Mouse (Mus musculus) hindbrain, embryonic 13.5 days (tissue): ENCODE results near the gene Gnpat. TPM values are rescaled to one million over a fixed set of nuclear protein-coding genes. Genes with fewer than 3 reads are reported as not detected.

Experiments
- ATAC-seq: fragments of 200-750 bp; cut with Nextera tagmentation; 2 replicates; pipeline ENCODE4 v1.8.0; 2017; ENCODE audit warnings: moderate TSS enrichment; ENCODE audit not compliant: low FRiP score
- H3K27ac ChIP-seq: fragments of 300-500 bp; sonication (generic); 2 replicates; pipeline ENCODE4 v1.5.1; 2015; ENCODE audit warnings: inconsistent platforms, mild to moderate bottlenecking, moderate library complexity
- H3K27me3 ChIP-seq: fragments of 300-500 bp; sonication (generic); 2 replicates; pipeline ENCODE4 v1.6.1; 2015; ENCODE audit warnings: mild to moderate bottlenecking, inconsistent platforms
- H3K36me3 ChIP-seq: fragments of 300-500 bp; sonication (generic); 2 replicates; pipeline ENCODE4 v1.6.1; 2015; ENCODE audit warnings: mild to moderate bottlenecking, inconsistent platforms
- H3K4me1 ChIP-seq: fragments of 300-500 bp; sonication (generic); replicated peaks from 2 replicates; pipeline ENCODE4 v1.6.1; 2015; ENCODE audit warnings: inconsistent platforms
- H3K4me2 ChIP-seq: fragments of 300-500 bp; sonication (generic); 2 replicates; pipeline ENCODE4 v1.6.1; 2015; ENCODE audit warnings: inconsistent platforms, mild to moderate bottlenecking, moderate library complexity
- H3K4me3 ChIP-seq: fragments of 300-500 bp; sonication (generic); 2 replicates; pipeline ENCODE4 v1.5.1; 2015; ENCODE audit warnings: mild to moderate bottlenecking, inconsistent platforms
- H3K9ac ChIP-seq: fragments of 300-500 bp; sonication (generic); 2 replicates; pipeline ENCODE4 v1.6.1; 2015; ENCODE audit warnings: mild to moderate bottlenecking, inconsistent platforms
- H3K9me3 ChIP-seq: fragments of 300-500 bp; sonication (generic); 2 replicates; pipeline ENCODE4 v1.6.1; 2016; ENCODE audit warnings: inconsistent platforms
- WGBS: fragments of 180-500 bp; shearing (Covaris S2); methylation state at CpG from one replicate; pipeline ENCODE4 v1.1.7; 2015; 5-methylcytosine and 5-hydroxymethylcytosine counted together
- polyA plus RNA-seq: library from polyadenylated mRNA; unstranded; fragments of >200 nt; fragmentation: Nextera tagmentation; extraction: Ambion mirVana; gene quantifications from 2 replicates; pipeline ENCODE4 v1.2.1, GENCODE M21; 2015

Gene Gnpat
- polyA plus RNA-seq, 1 experiment from 2014 or later = 85.0 TPM

DNA sequence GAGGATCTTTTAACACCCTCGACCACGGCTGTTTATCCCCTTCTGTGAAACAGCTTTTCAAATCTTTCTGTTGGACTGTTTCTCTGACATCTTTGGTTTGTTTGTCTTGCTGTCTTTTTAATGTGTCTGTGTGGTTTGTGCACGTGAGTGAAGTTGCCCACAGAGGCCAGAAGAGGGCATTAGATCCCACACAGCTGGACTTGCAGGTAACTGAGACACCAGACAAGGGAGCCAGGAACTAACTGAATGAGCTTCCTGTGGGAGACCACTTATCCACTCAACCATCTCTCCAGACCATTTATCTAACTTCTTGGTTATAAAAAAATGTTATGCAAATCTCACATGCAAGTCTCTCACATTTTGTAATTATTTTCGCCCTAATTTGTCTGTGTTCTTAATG lies 67.8 kb downstream of the Gnpat start:
- Histone ChIP-seq H3K27ac (no peak overlapping the region), H3K9ac (no peak overlapping the region), H3K36me3 (peaks cover 17% of the 10 kb centered on the region), H3K9me3 (no peaks in the 10 kb centered on the region), H3K4me3 (no peak overlapping the region), H3K4me1 (0 out of 2 replicates have a peak, but pooled peaks cover 4% of the 10 kb centered on the region), H3K4me2 (no peak overlapping the region), H3K27me3 (no peaks in the 10 kb centered on the region)
- no peak for ATAC-seq
- 79% methylated on average over 4 of the region's 4 CpGs for WGBS

DNA sequence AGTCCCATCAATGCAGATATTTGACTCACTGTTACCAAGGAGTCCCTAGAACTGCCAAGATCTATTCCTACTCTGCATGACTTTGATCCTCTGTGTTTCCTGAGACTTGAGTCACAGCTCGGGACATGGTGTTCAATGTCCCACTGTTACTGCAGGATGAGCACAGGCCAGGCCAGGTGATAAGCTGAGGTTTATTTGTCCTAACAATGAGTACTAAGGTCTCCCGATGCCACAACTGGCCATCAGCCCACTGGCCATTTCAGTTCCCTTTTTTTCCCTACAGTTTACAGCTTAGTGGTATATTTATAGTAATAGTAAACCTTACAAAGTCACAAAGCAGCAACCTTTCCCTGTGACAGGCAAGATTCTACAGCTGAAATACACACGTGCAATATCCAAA lies 69.6 kb downstream of the Gnpat start:
- Histone ChIP-seq H3K4me2 (no peak overlapping the region), H3K9me3 (no peaks in the 10 kb centered on the region), H3K27ac (no peak overlapping the region), H3K9ac (no peak overlapping the region), H3K4me3 (no peak overlapping the region), H3K36me3 (peaks cover 9% of the 10 kb centered on the region; the same call in 1 of the 2 replicates), H3K4me1 (no peaks in the 10 kb centered on the region), H3K27me3 (no peaks in the 10 kb centered on the region)
- 89% methylated on average over 3 of the region's 3 CpGs for WGBS
- ATAC-seq = no peak

DNA sequence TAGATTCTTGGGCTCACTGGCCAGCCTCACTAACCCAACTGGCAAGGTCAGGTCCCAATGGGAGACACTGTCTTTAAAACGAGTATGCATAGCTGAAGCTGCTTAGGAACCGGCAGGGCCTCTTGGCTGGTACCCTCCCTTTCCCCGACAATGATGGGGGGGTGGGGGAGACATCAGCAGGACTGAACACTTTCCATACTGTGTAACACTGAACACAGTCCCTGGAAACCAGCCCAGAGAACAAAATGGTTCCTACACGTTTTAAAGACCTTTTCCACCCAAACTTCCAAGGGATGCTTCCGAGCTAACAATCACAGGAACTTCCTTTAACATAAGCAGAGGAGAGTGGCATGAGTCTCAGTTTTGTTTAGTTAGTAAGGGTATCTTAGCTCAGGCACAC lies 72.3 kb downstream of the Gnpat start:
- no peak overlapping the region for H3K4me2 ChIP-seq
- H3K27ac ChIP-seq = no peak overlapping the region
- H3K9me3 ChIP-seq = no peaks in the 10 kb centered on the region
- H3K27me3 ChIP-seq = no peaks in the 10 kb centered on the region
- no peaks in the 10 kb centered on the region for H3K4me1 ChIP-seq
- 84% methylated on average over 5 of the region's 5 CpGs for WGBS
- H3K4me3 ChIP-seq = no peak overlapping the region
- peaks cover 16% of the 10 kb centered on the region for H3K36me3 ChIP-seq
- ATAC-seq = no peak
- no peak overlapping the region for H3K9ac ChIP-seq

DNA sequence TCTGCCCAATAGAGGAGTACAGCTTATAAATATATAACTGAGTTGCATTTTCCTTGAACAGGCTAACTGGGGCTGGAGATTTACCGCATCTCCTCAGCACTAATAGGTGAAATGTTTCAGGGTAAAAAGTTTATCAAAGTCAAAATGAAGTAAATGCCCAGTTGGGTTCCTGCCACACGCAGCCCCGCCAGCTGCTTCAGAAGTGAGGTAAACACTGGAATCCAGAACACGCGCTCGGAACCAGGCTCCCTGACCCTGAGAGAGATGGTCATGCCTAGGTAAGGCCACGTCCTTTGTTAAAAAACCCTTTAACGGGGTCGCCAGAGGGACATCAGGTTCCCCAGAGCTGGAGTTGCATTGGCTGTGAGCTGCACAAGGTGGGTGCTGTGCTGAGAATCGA lies 73.9 kb downstream of the Gnpat start:
- no peak for ATAC-seq
- no peaks in the 10 kb centered on the region for H3K9me3 ChIP-seq
- peaks cover 24% of the 10 kb centered on the region for H3K36me3 ChIP-seq
- H3K4me1 ChIP-seq = no peaks in the 10 kb centered on the region
- no peak overlapping the region for H3K27ac ChIP-seq
- no peak overlapping the region for H3K4me2 ChIP-seq
- no peaks in the 10 kb centered on the region for H3K27me3 ChIP-seq
- WGBS = 97% methylated on average over 10 of the region's 10 CpGs
- H3K4me3 ChIP-seq = no peak overlapping the region
- H3K9ac ChIP-seq = no peak overlapping the region

DNA sequence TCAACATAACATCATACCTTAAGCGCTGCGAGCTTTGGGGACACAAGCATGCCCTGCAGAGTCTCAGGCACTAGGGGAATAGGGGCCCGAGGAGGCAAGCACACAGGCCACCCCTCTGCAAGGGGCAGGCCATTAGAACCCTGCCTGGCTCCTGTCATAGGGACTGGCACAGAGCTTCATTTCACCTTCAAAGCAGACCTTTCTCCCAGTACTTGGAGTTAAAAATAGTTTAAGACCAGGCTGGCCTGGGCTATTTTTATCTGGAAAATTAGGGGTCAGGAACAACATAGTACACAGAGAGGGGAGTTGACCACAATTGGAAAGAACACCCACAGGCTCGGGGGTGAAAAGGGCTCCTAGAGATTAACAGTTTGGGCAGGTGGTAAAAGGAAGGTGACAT lies 74.5 kb downstream of the Gnpat start:
- no peak for ATAC-seq
- 94% methylated on average over 4 of the region's 4 CpGs for WGBS
- Histone ChIP-seq H3K27me3 (no peaks in the 10 kb centered on the region), H3K4me1 (0 out of 2 replicates have a peak, but pooled peaks cover 2% of the 10 kb centered on the region), H3K9me3 (no peaks in the 10 kb centered on the region), H3K9ac (no peak overlapping the region), H3K4me2 (no peak overlapping the region), H3K27ac (no peak overlapping the region), H3K36me3 (peaks cover 25% of the 10 kb centered on the region), H3K4me3 (no peak overlapping the region)

Other genes with a start within 250 kb of the Gnpat start
- gene 2310022B05Rik, start 199.7 kb upstream of the Gnpat start, polyA plus RNA-seq = 18.4 and 19.1 TPM in 2 replicates
- 58.6 and 61.6 TPM in 2 replicates for gene Ttc13, start 141.1 kb upstream of the Gnpat start, polyA plus RNA-seq
- gene Arv1, start 140.9 kb upstream of the Gnpat start, polyA plus RNA-seq = 32.8 and 33.3 TPM in 2 replicates
- gene Fam89a, start 111.2 kb upstream of the Gnpat start, polyA plus RNA-seq = 3.1 and 3.2 TPM in 2 replicates
- 20.5 and 20.6 TPM in 2 replicates for gene Trim67, start 69.9 kb upstream of the Gnpat start, polyA plus RNA-seq
- 30.4 and 32.1 TPM in 2 replicates for gene 2810004N23Rik, start 87 bp downstream of the Gnpat start, polyA plus RNA-seq
- gene Exoc8, start 34.7 kb downstream of the Gnpat start, polyA plus RNA-seq = 13.2 and 13.8 TPM in 2 replicates
- gene Sprtn, start 34.9 kb downstream of the Gnpat start, polyA plus RNA-seq = 9.5 and 10.6 TPM in 2 replicates
- gene Egln1, start 86.3 kb downstream of the Gnpat start, polyA plus RNA-seq = 16.9 and 17.2 TPM in 2 replicates
- gene Tsnax, start 150.0 kb downstream of the Gnpat start, polyA plus RNA-seq = 176 and 184 TPM in 2 replicates
- gene Disc1, start 191.2 kb downstream of the Gnpat start, polyA plus RNA-seq = 1.3 and 2.1 TPM in 2 replicates